Mouse (Mus musculus) left cerebral cortex, adult 9 months (tissue): ENCODE data around the gene Ccr10.

Source experiments
- DNase-seq, 2 experiments: peaks; one replicate each; pipeline ENCODE4 v3.0.0; 2022; ENCODE audit warnings: low spot score in 2 of 2

The Ccr10 gene

GRCm38 (mm10) chr11:101154648-101155047, 20.6 kb downstream of the Ccr10 start:
- DNase-seq, result no peak

GRCm38 (mm10) chr11:101152825-101153224, 22.4 kb downstream of the Ccr10 start:
- DNase-seq, result no peak

- DNase-seq, result no peak
These were observed 24.2 kb downstream of the Ccr10 start for GRCm38 (mm10) chr11:101151063-101151462.

- no peak for DNase-seq
These were observed 25.8 kb downstream of the Ccr10 start for GRCm38 (mm10) chr11:101149178-101150105.

- DNase-seq, result no peak
These were observed 26.5 kb downstream of the Ccr10 start for GRCm38 (mm10) chr11:101148751-101149150.

GRCm38 (mm10) chr11:101146377-101146776, 28.9 kb downstream of the Ccr10 start:
- no peak for DNase-seq

GRCm38 (mm10) chr11:101143338-101144225, 31.7 kb downstream of the Ccr10 start:
- DNase-seq, result peak in 1 of 2 experiments; percentile 43

GRCm38 (mm10) chr11:101142215-101142967, 32.9 kb downstream of the Ccr10 start:
- DNase-seq, result no peak

- no peak for DNase-seq
These were observed 34.2 kb downstream of the Ccr10 start for GRCm38 (mm10) chr11:101141088-101141487.

GRCm38 (mm10) chr11:101140164-101140819, 35.0 kb downstream of the Ccr10 start:
- no peak for DNase-seq

GRCm38 (mm10) chr11:101138536-101139181, 36.6 kb downstream of the Ccr10 start:
- DNase-seq, result no peak

- no peak for DNase-seq
These were observed 38.2 kb downstream of the Ccr10 start for GRCm38 (mm10) chr11:101137000-101137399.

GRCm38 (mm10) chr11:101134217-101134865, 40.9 kb downstream of the Ccr10 start:
- DNase-seq, result no peak

- no peak for DNase-seq
These were observed 42.2 kb downstream of the Ccr10 start for GRCm38 (mm10) chr11:101133037-101133436.

- no peak for DNase-seq
These were observed 43.5 kb downstream of the Ccr10 start for GRCm38 (mm10) chr11:101131701-101132100.

GRCm38 (mm10) chr11:101131187-101131586, 44.1 kb downstream of the Ccr10 start:
- no peak for DNase-seq

GRCm38 (mm10) chr11:101130056-101130756, 45.0 kb downstream of the Ccr10 start:
- no peak for DNase-seq

- DNase-seq, result no peak
These were observed 46.2 kb downstream of the Ccr10 start for GRCm38 (mm10) chr11:101128996-101129577.

- no peak for DNase-seq
These were observed 48.2 kb downstream of the Ccr10 start for GRCm38 (mm10) chr11:101127075-101127474.
